Mouse (Mus musculus): ENCODE data around the gene Mapk1.
"Not testable (repeated sequence)": the region's sequence is repeated elsewhere in the genome, so short reads cannot be mapped to it uniquely, and the experiment has no call there.

Gene Mapk1

DNA sequence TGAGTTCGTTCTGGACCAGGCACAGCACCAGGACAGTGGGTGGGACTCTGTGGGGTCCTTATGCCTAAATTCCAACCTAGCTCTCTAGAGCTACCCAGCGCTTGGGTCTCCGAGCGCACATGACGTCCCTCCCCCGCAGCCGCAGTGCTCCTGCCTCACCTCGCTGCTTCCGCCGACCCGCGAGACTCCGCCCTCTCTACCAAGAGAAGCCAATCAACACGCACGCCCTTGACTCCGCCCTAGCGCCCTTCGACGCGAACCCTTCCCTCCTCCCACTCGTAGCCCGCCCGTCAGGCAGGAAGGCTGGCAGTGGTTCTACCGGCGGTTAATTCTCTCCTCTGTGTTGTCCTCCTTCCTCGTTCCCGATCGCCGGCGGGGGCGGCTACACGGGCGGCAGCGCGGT lies at the start of gene Mapk1:
Mapk1 (plus strand) TSS at position 252 of the 403 bp plus-strand sequence.
- peak; percentile 99 for DNase-seq (ENCODE audit: low read depth, low spot score)

DNA sequence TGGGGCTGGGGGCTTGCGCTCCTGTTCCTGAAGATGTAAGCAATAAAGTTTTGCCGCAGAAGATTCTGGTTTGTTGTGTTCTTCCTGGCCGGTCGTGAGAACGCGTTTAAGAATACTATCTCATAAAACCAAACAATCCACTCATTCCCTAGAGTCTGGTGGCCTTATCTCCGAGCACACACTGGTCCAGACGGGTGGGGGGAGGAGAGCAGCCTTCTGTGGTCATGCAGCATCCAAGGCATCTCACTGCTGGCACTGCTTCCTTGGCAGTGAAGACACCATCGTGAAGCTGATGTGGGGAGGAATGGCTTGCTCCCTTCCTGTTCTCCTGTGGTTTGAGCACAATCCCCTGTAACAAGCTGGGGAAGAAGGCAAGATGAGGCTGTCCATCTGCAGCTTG lies 43.6 kb upstream of the Mapk1 start:
- DNase-seq (ENCODE audit: low read depth, low spot score): no peak

GRCm38 (mm10) chr16:16941078-16941477 lies 42.1 kb upstream of the Mapk1 start:
- DNase-seq (ENCODE audit: low read depth, low spot score): no peak

- peak; percentile 62 for DNase-seq (ENCODE audit: low read depth, low spot score)
Measured at GRCm38 (mm10) chr16:16958575-16958974, 24.6 kb upstream of the Mapk1 start.

GRCm38 (mm10) chr16:16959907-16960306 lies 23.3 kb upstream of the Mapk1 start:
- peak; percentile 10 for DNase-seq (ENCODE audit: low read depth, low spot score)

DNA sequence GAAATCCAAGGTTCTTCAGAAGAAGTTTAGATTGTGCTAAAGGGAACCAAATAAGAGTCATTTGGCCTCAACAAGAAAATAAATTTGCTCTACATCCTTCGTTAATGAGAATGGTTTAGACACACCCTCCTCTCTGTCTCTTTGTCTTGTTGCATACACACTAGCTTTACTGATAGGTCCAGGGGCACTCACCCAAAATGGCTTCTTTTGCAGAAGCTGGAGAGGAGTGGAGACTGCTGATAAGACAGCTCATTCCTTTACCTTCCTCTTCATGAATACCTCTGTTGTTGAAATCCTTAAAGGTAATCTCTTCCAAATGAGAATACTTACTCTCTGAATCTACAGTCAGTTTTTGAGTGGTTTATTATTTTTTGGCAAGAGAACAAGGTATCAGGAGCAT lies 18.0 kb upstream of the Mapk1 start:
- no peak for DNase-seq (ENCODE audit: low read depth, low spot score)

GRCm38 (mm10) chr16:16966290-16966689 lies 16.9 kb upstream of the Mapk1 start:
- DNase-seq (ENCODE audit: low read depth, low spot score): no peak

- no peak for DNase-seq (ENCODE audit: low read depth, low spot score)
Measured at GRCm38 (mm10) chr16:16978061-16978460, 5.1 kb upstream of the Mapk1 start.

DNA sequence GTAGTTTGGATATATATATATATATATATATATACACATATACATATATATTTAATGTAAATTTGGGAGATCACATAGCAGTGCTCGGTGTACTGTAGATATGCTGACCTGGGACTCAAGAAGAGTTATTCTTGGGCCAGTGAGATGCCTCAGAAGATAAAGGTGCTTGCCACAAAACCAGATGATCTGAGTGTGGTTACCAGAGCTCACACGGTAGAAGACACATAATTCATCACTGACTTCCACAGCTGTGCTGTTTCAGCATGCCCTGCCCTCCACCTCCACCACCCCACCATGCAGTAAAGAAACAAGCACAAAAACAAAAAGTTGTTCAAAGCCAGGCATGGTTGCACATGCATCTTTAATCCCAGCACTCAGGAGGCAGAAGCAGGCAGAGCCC lies 4.4 kb upstream of the Mapk1 start:
- DNase-seq (ENCODE audit: low read depth, low spot score): no peak

DNA sequence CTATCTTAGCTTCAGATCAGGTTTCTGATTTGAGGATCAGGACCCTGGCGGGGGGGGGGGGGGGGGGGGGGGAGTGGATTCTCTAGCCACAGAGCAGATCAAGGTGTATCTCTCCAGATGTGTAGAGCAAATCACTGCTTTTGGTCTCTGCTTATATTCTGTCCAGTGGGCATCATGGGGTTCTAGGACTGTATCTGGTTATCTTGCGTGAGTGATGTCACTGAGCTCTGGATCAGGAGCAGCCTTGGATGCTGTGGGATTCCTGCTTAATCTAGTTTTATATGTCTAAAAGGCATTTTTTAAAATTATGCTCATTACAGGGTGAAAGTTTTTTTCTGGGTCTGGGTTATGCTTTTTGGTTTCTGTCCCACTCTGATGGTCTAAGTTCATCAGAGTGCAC lies 546 bp upstream of the Mapk1 start:
- DNase-seq (ENCODE audit: low read depth, low spot score): no peak

GRCm38 (mm10) chr16:16983534-16984422 lies 596 bp downstream of the Mapk1 start:
- peak; percentile 80 for DNase-seq (ENCODE audit: low read depth, low spot score)

DNA sequence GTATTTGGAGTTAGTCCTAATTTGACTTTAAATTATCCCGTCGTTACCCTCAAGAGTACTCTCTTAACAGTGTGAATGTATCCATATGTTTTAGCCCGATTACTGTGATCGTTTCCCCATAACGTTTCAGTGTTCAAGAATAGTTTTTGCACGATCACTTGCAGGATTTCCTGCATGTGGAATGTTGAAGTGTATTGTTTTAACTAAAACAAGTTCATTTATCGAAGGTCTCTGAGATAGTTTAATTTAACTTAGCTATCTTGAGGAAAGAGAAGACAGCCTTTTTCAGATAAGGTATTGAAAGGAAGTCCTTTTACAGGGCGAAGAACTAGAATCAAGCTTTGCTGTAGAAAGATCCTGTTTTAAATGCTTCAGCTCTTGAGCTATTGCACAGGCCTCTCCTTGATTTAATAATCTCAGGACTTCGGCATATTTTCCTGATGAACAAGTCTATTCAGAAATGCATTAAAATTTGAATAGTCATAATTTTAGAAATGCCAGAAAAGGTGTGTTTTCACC lies 1.3 kb downstream of the Mapk1 start:
- no peak for DNase-seq (ENCODE audit: low read depth, low spot score)

DNA sequence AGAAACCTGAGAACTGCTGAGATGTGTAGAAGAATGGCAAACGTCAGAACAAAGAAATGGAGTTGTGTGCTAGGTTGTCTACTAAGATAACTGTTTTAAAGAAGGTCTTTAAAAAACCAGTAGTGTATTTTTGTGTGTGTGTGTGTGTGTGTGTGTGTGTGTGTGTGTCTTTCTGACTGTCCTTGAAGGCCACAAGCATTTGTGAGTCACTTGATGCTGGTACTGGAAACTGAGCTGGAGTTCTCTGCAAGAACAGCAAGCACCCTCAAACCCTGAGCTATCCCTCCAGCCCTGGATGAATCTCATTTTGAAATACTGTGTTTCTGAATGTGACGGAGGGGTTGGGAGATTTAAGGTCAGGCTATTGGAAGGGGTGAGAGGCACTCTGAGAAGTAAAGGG lies 4.1 kb downstream of the Mapk1 start:
- DNase-seq (ENCODE audit: low read depth, low spot score): no peak

- DNase-seq (ENCODE audit: low read depth, low spot score): no peak
Measured at GRCm38 (mm10) chr16:16988842-16989241, 5.7 kb downstream of the Mapk1 start.

DNA sequence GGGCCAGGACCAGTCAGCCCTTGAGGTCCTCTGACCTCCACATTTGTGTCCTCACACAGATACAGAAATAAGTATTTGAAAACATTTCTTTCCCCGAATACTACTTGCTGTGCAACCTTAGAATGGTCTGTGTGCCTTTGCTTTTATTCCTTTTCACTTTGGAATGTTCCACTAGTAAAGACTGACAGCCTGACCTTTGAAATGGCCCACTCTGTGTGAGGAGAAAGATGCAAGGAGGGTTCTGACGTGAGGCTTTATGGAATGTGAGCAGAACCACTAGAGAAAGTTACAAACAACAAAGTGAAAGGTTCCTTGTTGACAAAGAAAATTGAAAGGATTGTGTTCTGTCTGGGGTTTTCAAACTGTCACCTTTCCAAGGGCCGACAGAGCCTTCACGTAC lies 6.8 kb downstream of the Mapk1 start:
- no peak for DNase-seq (ENCODE audit: low read depth, low spot score)

- DNase-seq (ENCODE audit: low read depth, low spot score): peak; percentile 56
Measured at GRCm38 (mm10) chr16:16994426-16995052, 11.4 kb downstream of the Mapk1 start.

DNA sequence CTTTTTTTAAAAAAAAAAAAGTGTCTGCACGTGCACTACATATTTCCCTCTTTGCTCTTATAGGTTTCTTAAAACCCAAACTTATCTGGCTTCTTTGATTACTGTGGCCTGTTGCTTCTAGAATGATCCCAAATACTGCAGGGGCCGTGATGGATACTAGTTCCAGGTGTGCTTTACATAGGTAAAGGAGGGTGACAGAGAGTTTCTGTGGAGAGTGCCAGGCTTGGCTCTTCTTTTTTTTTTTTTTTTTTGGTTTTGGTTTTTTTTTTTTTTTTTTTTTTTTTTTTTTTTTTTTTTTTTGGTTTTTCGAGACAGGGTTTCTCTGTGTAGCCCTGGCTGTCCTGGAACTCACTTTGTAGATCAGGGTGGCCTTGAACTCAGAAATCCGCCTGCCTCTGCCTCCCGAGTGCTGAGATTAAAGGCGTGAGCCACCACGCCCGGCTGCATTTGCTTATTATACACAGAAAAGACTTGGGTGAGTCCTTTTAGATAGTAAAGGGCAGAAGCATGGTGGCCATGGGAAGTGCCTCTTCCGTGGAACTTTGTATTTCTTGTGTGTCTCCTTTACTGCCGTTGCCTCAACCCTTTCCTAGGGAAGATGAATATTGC lies 13.0 kb downstream of the Mapk1 start:
- DNase-seq (ENCODE audit: low read depth, low spot score): not testable (repeated sequence)

DNA sequence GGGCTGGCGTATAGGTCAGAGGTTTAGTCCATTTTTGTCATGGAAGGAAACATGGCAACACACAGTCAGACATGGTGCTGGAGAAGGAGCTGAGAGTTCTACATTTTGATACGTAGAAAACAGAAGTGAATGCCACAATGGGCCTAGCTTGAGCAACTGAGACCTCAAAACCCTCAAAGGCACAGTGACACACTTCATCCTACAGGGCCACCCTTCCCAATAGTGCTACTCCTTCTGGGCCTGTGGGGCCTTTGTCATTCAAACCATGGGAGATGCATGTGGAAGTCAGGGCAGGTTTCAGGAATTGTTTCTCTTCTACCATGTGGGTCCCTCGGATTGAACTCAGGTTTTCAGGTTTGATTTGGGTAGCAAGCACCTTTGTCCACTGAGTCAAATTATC lies 17.9 kb downstream of the Mapk1 start:
- peak; percentile 56 for DNase-seq (ENCODE audit: low read depth, low spot score)

GRCm38 (mm10) chr16:17007070-17007469 lies 23.9 kb downstream of the Mapk1 start:
- DNase-seq (ENCODE audit: low read depth, low spot score): no peak

DNA sequence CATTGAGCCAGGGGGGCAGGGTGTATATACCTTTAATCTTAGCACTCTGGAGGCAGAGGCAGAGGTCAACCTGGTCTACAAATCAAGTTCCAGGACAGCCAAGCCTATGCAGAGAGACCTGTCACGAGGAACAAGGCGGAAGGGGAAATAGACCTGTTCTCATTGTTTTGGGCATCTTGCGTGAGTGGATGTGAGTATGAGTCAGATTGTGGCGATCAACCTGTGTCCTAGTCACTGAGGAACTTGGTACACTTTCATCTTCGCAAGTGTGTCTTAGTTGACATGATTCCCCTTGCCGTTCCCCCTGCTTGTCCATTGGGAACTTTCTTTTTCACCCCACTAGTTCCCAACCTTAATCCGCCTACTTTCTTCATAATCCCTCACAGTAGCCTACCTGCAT lies 26.9 kb downstream of the Mapk1 start:
- peak; percentile 23 for DNase-seq (ENCODE audit: low read depth, low spot score)

GRCm38 (mm10) chr16:17012583-17012982 lies 29.4 kb downstream of the Mapk1 start:
- no peak for DNase-seq (ENCODE audit: low read depth, low spot score)

DNA sequence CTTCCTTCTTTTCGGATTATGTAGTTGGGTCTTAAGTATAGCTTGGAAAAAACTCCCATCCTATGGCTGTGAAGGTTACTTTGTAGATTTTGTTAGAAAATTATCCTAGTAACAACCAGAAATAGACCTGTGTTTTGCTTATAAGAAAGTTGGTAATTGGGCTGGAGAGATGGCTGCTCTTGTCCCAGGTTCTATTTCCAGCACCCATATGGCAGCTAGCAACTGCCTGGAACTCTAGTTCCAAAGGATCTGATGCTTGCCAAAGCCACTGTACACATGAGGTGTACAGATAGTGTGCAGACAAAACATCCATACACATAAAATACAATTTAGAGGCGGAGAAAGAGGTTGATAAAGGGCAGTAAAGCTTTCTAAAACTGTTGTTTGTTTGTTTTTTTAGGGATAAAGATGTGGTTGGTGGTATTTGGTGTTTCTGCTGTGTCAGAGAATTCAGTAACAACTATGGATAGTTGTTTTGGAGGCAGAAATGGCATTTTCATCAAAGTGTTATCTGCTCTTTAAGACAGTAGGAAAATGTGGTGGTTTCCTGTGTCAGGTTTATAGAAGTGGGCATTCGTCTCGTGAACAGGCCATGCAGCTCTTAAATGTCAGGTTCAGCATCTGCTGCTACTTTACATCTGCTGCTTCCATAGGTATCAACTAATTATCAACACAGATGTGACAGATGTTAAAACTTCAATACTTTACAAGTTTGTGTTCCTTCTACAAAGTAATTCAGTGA lies 32.1 kb downstream of the Mapk1 start:
- no peak for DNase-seq (ENCODE audit: low read depth, low spot score)

Data from ZHBTc4 (cell line).